Mouse (Mus musculus): ENCODE measurements around the gene Napsa. TPM values are rescaled to one million over a fixed set of nuclear protein-coding genes. Genes with fewer than 3 reads are reported as not detected.

Gene Napsa
- polyA plus RNA-seq, 1 experiment from 2014 or later, result 2.8 TPM

GRCm38 (mm10) chr7:44536590-44536968 is 35.6 kb upstream of the Napsa start:
- Histone ChIP-seq H3K27ac (ENCODE audit: low read length) (no peak overlapping the region), H3K4me1 (ENCODE audit: control insufficient read depth, insufficient read depth, low read length) (no peaks in the 10 kb centered on the region), H3K9me3 (ENCODE audit: control insufficient read depth, low read depth, low read length) (no peaks in the 10 kb centered on the region), H3K36me3 (ENCODE audit: control insufficient read depth, insufficient read depth, low read length) (peaks cover 48% of the 10 kb centered on the region), H3K9ac (replicated peaks; ENCODE audit: low read depth, low read length) (no peak overlapping the region), H3K4me3 (ENCODE audit: low read depth, low read length) (no peak overlapping the region), H3K4me2 (replicated peaks; ENCODE audit: low read depth, low read length) (no peak overlapping the region), H3K27me3 (ENCODE audit: control insufficient read depth, insufficient read depth, low read length) (no peaks in the 10 kb centered on the region)
- WGBS, result 79% methylated on average over 6 of the region's 6 CpGs
- ATAC-seq (ENCODE audit: insufficient number of reproducible peaks, insufficient read depth, low FRiP score, low read depth), result no peak

GRCm38 (mm10) chr7:44537009-44537408 is 35.2 kb upstream of the Napsa start:
- H3K4me1 ChIP-seq (ENCODE audit: control insufficient read depth, insufficient read depth, low read length), result no peaks in the 10 kb centered on the region
- peaks cover 52% of the 10 kb centered on the region for H3K36me3 ChIP-seq (ENCODE audit: control insufficient read depth, insufficient read depth, low read length)
- no peak overlapping the region for H3K27ac ChIP-seq (ENCODE audit: low read length)
- H3K27me3 ChIP-seq (ENCODE audit: control insufficient read depth, insufficient read depth, low read length), result no peaks in the 10 kb centered on the region
- no peak overlapping the region for H3K4me3 ChIP-seq (ENCODE audit: low read depth, low read length)
- H3K4me2 ChIP-seq (replicated peaks; ENCODE audit: low read depth, low read length), result no peak overlapping the region
- no peak for ATAC-seq (ENCODE audit: insufficient number of reproducible peaks, insufficient read depth, low FRiP score, low read depth)
- H3K9ac ChIP-seq (replicated peaks; ENCODE audit: low read depth, low read length), result no peak overlapping the region
- WGBS, result 73% methylated on average over 7 of the region's 7 CpGs
- no peaks in the 10 kb centered on the region for H3K9me3 ChIP-seq (ENCODE audit: control insufficient read depth, low read depth, low read length)

GRCm38 (mm10) chr7:44537496-44537895 is 34.7 kb upstream of the Napsa start:
- WGBS, result 91% methylated on average over 13 of the region's 13 CpGs
- Histone ChIP-seq H3K9me3 (ENCODE audit: control insufficient read depth, low read depth, low read length) (no peaks in the 10 kb centered on the region), H3K4me1 (ENCODE audit: control insufficient read depth, insufficient read depth, low read length) (no peaks in the 10 kb centered on the region), H3K4me2 (replicated peaks; ENCODE audit: low read depth, low read length) (no peak overlapping the region), H3K9ac (replicated peaks; ENCODE audit: low read depth, low read length) (no peak overlapping the region), H3K36me3 (ENCODE audit: control insufficient read depth, insufficient read depth, low read length) (peaks cover 55% of the 10 kb centered on the region), H3K4me3 (ENCODE audit: low read depth, low read length) (no peak overlapping the region), H3K27ac (ENCODE audit: low read length) (no peak overlapping the region), H3K27me3 (ENCODE audit: control insufficient read depth, insufficient read depth, low read length) (no peaks in the 10 kb centered on the region)
- no peak for ATAC-seq (ENCODE audit: insufficient number of reproducible peaks, insufficient read depth, low FRiP score, low read depth)

GRCm38 (mm10) chr7:44538756-44539624 is 33.2 kb upstream of the Napsa start:
- WGBS, result 91% methylated on average over 41 of the region's 41 CpGs
- Histone ChIP-seq H3K4me1 (ENCODE audit: control insufficient read depth, insufficient read depth, low read length) (no peaks in the 10 kb centered on the region), H3K4me2 (replicated peaks; ENCODE audit: low read depth, low read length) (no peak overlapping the region), H3K36me3 (ENCODE audit: control insufficient read depth, insufficient read depth, low read length) (peaks cover 57% of the 10 kb centered on the region), H3K27ac (ENCODE audit: low read length) (no peak overlapping the region), H3K27me3 (ENCODE audit: control insufficient read depth, insufficient read depth, low read length) (no peaks in the 10 kb centered on the region), H3K4me3 (ENCODE audit: low read depth, low read length) (no peak overlapping the region), H3K9me3 (ENCODE audit: control insufficient read depth, low read depth, low read length) (no peaks in the 10 kb centered on the region), H3K9ac (replicated peaks; ENCODE audit: low read depth, low read length) (no peak overlapping the region)
- ATAC-seq (ENCODE audit: insufficient number of reproducible peaks, insufficient read depth, low FRiP score, low read depth), result no peak

- Histone ChIP-seq H3K9me3 (ENCODE audit: control insufficient read depth, low read depth, low read length) (peaks cover 3% of the 10 kb centered on the region; the same call in 1 of the 2 replicates), H3K27ac (ENCODE audit: low read length) (no peak overlapping the region), H3K4me3 (ENCODE audit: low read depth, low read length) (no peak overlapping the region), H3K4me1 (ENCODE audit: control insufficient read depth, insufficient read depth, low read length) (peaks cover 6% of the 10 kb centered on the region), H3K27me3 (ENCODE audit: control insufficient read depth, insufficient read depth, low read length) (no peaks in the 10 kb centered on the region), H3K36me3 (ENCODE audit: control insufficient read depth, insufficient read depth, low read length) (peaks cover 40% of the 10 kb centered on the region), H3K9ac (replicated peaks; ENCODE audit: low read depth, low read length) (no peak overlapping the region), H3K4me2 (replicated peaks; ENCODE audit: low read depth, low read length) (no peak overlapping the region)
- no peak for ATAC-seq (ENCODE audit: insufficient number of reproducible peaks, insufficient read depth, low FRiP score, low read depth)
- WGBS, result 91% methylated on average over 11 of the region's 11 CpGs
These were observed 29.6 kb upstream of the Napsa start for GRCm38 (mm10) chr7:44542555-44542954.

- Histone ChIP-seq H3K4me1 (ENCODE audit: control insufficient read depth, insufficient read depth, low read length) (peaks cover 12% of the 10 kb centered on the region), H3K4me3 (ENCODE audit: low read depth, low read length) (no peak overlapping the region), H3K4me2 (replicated peaks; ENCODE audit: low read depth, low read length) (no peak overlapping the region), H3K9me3 (ENCODE audit: control insufficient read depth, low read depth, low read length) (peaks cover 3% of the 10 kb centered on the region; the same call in 1 of the 2 replicates), H3K27ac (ENCODE audit: low read length) (no peak overlapping the region), H3K9ac (replicated peaks; ENCODE audit: low read depth, low read length) (no peak overlapping the region), H3K27me3 (ENCODE audit: control insufficient read depth, insufficient read depth, low read length) (no peaks in the 10 kb centered on the region), H3K36me3 (ENCODE audit: control insufficient read depth, insufficient read depth, low read length) (peaks cover 36% of the 10 kb centered on the region)
- whole genome bisulfite sequencing, result 81% methylated on average over 12 of the region's 12 CpGs
- ATAC-seq (ENCODE audit: insufficient number of reproducible peaks, insufficient read depth, low FRiP score, low read depth), result no peak
These were observed 29.1 kb upstream of the Napsa start for GRCm38 (mm10) chr7:44543071-44543470.

- Histone ChIP-seq H3K9me3 (ENCODE audit: control insufficient read depth, low read depth, low read length) (peaks cover 3% of the 10 kb centered on the region; the same call in 1 of the 2 replicates), H3K9ac (replicated peaks; ENCODE audit: low read depth, low read length) (no peak overlapping the region), H3K4me1 (ENCODE audit: control insufficient read depth, insufficient read depth, low read length) (peaks cover 12% of the 10 kb centered on the region), H3K4me3 (ENCODE audit: low read depth, low read length) (no peak overlapping the region), H3K27me3 (ENCODE audit: control insufficient read depth, insufficient read depth, low read length) (no peaks in the 10 kb centered on the region), H3K4me2 (replicated peaks; ENCODE audit: low read depth, low read length) (no peak overlapping the region), H3K36me3 (ENCODE audit: control insufficient read depth, insufficient read depth, low read length) (peaks cover 32% of the 10 kb centered on the region), H3K27ac (ENCODE audit: low read length) (no peak overlapping the region)
- ATAC-seq (ENCODE audit: insufficient number of reproducible peaks, insufficient read depth, low FRiP score, low read depth), result no peak
- 98% methylated on average over 3 of the region's 3 CpGs for WGBS
These were observed 25.9 kb upstream of the Napsa start for GRCm38 (mm10) chr7:44546274-44546673.

GRCm38 (mm10) chr7:44547041-44547440 is 25.1 kb upstream of the Napsa start:
- no peak for ATAC-seq (ENCODE audit: insufficient number of reproducible peaks, insufficient read depth, low FRiP score, low read depth)
- WGBS, result 91% methylated on average over 13 of the region's 13 CpGs

More at GRCm38 (mm10) chr7:44547041-44547440, 25.1 kb upstream of the Napsa start:
- Histone ChIP-seq H3K4me2 (replicated peaks; ENCODE audit: low read depth, low read length) (peak overlapping the region; percentile 87; the same call in 1 of the 2 replicates), H3K27me3 (ENCODE audit: control insufficient read depth, insufficient read depth, low read length) (no peaks in the 10 kb centered on the region), H3K4me1 (ENCODE audit: control insufficient read depth, insufficient read depth, low read length) (peaks cover 12% of the 10 kb centered on the region), H3K36me3 (ENCODE audit: control insufficient read depth, insufficient read depth, low read length) (peaks cover 35% of the 10 kb centered on the region), H3K9ac (replicated peaks; ENCODE audit: low read depth, low read length) (0 out of 2 replicates have a peak overlapping the region, but pooled peaks have one; percentile 63), H3K9me3 (ENCODE audit: control insufficient read depth, low read depth, low read length) (peaks cover 3% of the 10 kb centered on the region; the same call in 1 of the 2 replicates), H3K27ac (ENCODE audit: low read length) (no peak overlapping the region), H3K4me3 (ENCODE audit: low read depth, low read length) (0 out of 2 replicates have a peak overlapping the region, but pooled peaks have one; percentile 64)

Measured in stomach, embryonic 14.5 days (tissue).